Mouse (Mus musculus) liver, embryonic 11.5 days (tissue): ENCODE data around the gene Lpp. TPM values are rescaled to one million over a fixed set of nuclear protein-coding genes. Genes with fewer than 3 reads are reported as not detected.

Experiments
- ATAC-seq: fragments of 200-750 bp; cut with Nextera tagmentation; replicated peaks from 2 replicates; pipeline ENCODE4 v1.8.0; 2017; ENCODE audit warnings: moderate number of reproducible peaks, mild to moderate bottlenecking, moderate TSS enrichment, moderate library complexity; ENCODE audit not compliant: low FRiP score
- DNase-seq: peaks from one replicate; pipeline ENCODE4 v3.0.0-alpha.2; 2017; ENCODE audit warnings: low spot score
- H3K27ac ChIP-seq: fragments of 300-500 bp; sonication (generic); 2 replicates; pipeline ENCODE4 v1.5.1; 2014; ENCODE audit warnings: mild to moderate bottlenecking, low read depth, low read length, control low read depth
- H3K27me3 ChIP-seq: fragments of 300-500 bp; sonication (generic); replicated peaks from 2 replicates; pipeline ENCODE4 v1.6.1; 2014; ENCODE audit warnings: low read length, mixed read lengths; ENCODE audit not compliant: control insufficient read depth, insufficient read depth
- H3K36me3 ChIP-seq: fragments of 300-500 bp; sonication (generic); 2 replicates; pipeline ENCODE4 v1.6.1; 2014; ENCODE audit warnings: mild to moderate bottlenecking, low read length, moderate library complexity, mixed read lengths; ENCODE audit not compliant: control insufficient read depth, insufficient read depth
- H3K4me1 ChIP-seq: fragments of 300-500 bp; sonication (generic); replicated peaks from 2 replicates; pipeline ENCODE4 v1.6.1; 2014; ENCODE audit warnings: low read length, mixed read lengths; ENCODE audit not compliant: control insufficient read depth, insufficient read depth
- H3K4me2 ChIP-seq: fragments of 300-500 bp; sonication (generic); 2 replicates; pipeline ENCODE4 v1.6.1; 2014; ENCODE audit warnings: mild to moderate bottlenecking, control low read depth, moderate library complexity
- H3K4me3 ChIP-seq: fragments of 300-500 bp; sonication (generic); 2 replicates; pipeline ENCODE4 v1.5.1; 2014; ENCODE audit warnings: low read depth, low read length, control low read depth
- H3K9ac ChIP-seq: fragments of 300-500 bp; sonication (generic); 2 replicates; pipeline ENCODE4 v1.6.1; 2014; ENCODE audit warnings: low read depth, low read length, control low read depth
- H3K9me3 ChIP-seq: fragments of 300-500 bp; sonication (generic); 2 replicates; pipeline ENCODE4 v1.6.1; 2016; ENCODE audit warnings: low read length, inconsistent platforms, mixed read lengths; ENCODE audit not compliant: control insufficient read depth
- WGBS: fragments of 180-500 bp; shearing (Covaris S2); extraction: QIAGEN DNeasy Blood & Tissue Kit; methylation state at CpG from one replicate; pipeline ENCODE4 v1.1.7; 2014; 5-methylcytosine and 5-hydroxymethylcytosine counted together
- polyA plus RNA-seq: library from polyadenylated mRNA; unstranded; fragments of >200 nt; fragmentation: Nextera tagmentation; extraction: Ambion mirVana; gene quantifications from 2 replicates; pipeline ENCODE4 v1.2.1, GENCODE M21; 2014

Lpp gene
- polyA plus RNA-seq, 1 experiment from 2014 or later: 21.2 TPM

DNA sequence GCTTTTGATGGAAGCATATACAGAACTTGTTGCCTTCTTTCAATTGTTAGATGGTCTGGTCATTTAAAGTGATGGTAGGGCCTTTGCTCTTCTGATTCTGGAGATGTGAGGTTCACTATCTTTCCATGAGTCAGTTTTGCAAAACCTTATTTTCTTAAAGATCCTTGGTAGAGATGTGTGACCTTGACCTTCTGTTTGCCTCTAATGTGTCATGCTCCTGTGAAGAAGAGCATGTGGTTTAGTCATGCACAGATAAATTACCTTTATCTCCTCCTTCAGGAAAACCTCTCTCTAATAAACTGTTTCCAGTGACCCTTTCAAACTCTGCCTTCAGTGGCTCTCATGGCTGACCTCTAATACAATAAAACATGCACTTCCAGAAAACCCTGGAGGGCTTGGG lies 356.5 kb downstream of the Lpp start:
- ATAC-seq (no peak), DNase-seq (no peak)
- no peaks in the 10 kb centered on the region for H3K9me3 ChIP-seq
- no peaks in the 10 kb centered on the region for H3K4me1 ChIP-seq
- no peak overlapping the region for H3K4me2 ChIP-seq
- H3K27ac ChIP-seq: no peak overlapping the region
- H3K9ac ChIP-seq: no peak overlapping the region
- H3K27me3 ChIP-seq: no peaks in the 10 kb centered on the region
- H3K36me3 ChIP-seq: no peaks in the 10 kb centered on the region
- no peak overlapping the region for H3K4me3 ChIP-seq

DNA sequence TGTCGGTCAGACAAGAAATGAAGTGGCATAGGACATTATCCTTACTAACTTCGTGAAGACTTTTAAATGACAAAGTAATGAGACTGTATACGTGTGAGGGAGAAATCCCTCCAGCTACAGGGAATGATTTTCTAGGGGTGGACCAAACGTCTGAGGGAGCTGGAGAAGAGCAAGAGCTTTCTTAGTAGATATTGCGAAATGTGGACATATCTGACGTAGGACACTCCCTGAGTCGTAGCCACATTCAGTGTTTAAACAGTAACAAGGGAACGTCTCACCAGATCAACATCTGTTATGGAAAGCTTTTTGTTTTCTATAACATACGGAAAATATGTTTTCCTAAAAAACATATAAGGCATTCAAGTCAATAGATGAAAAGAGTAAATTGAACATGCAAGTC lies 362.8 kb downstream of the Lpp start:
- 74% methylated on average over 9 of the region's 9 CpGs for WGBS
- H3K4me1 ChIP-seq: no peaks in the 10 kb centered on the region

DNA sequence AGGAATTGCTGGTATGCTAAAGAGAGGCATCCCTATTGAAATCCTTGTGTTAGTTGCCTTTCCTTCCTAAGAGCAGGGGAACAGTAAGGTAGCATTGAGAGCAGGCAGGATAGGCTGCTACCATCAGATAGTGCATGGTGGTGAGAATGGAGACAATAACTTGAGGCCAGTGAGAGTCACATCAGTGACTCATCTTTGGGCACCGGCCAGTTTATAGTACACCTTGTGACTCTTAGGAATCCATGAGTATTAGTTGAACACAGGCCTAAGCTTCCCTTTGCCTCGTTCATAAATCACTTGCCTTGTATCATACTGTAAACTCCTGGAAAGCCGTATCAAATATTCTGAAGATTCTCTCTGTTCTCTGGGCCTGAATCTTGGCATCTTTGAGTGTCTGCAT lies 372.7 kb downstream of the Lpp start:
- Histone ChIP-seq H3K36me3 (no peaks in the 10 kb centered on the region), H3K4me1 (no peaks in the 10 kb centered on the region), H3K4me2 (no peak overlapping the region), H3K9me3 (no peaks in the 10 kb centered on the region), H3K27me3 (no peaks in the 10 kb centered on the region), H3K4me3 (no peak overlapping the region), H3K9ac (no peak overlapping the region), H3K27ac (no peak overlapping the region)
- DNase-seq (no peak), ATAC-seq (no peak)
- WGBS: 81% methylated on average over 3 of the region's 3 CpGs

More for the DNA sequence above, 362.8 kb downstream of the Lpp start:
- Histone ChIP-seq H3K27me3 (no peaks in the 10 kb centered on the region), H3K4me3 (no peak overlapping the region), H3K36me3 (no peaks in the 10 kb centered on the region), H3K4me2 (no peak overlapping the region), H3K27ac (no peak overlapping the region), H3K9me3 (no peaks in the 10 kb centered on the region), H3K9ac (no peak overlapping the region)
- ATAC-seq (no peak), DNase-seq (no peak)

DNA sequence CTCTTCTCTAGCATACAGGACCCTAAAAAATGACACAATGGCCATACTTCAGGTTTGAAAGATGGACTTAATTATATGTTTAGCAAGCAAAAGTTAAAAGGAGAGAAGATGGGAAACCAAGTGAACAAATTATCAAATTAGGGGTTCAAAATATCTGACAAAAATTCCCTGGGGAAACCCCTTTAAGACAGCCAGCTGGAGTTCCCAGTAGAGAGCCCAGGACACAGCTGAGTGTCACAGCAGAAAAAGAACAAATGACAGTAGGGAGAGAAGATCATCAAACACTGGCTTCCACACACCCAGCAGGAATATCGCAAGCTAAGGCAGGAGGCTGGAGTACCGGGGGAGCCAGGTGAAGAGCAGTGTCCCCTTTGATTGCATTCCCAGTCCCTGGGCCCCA lies 373.3 kb downstream of the Lpp start:
- H3K9me3 ChIP-seq: no peaks in the 10 kb centered on the region
- DNase-seq: no peak
- H3K36me3 ChIP-seq: no peaks in the 10 kb centered on the region
- ATAC-seq: no peak
- H3K4me1 ChIP-seq: no peaks in the 10 kb centered on the region
- H3K9ac ChIP-seq: no peak overlapping the region
- H3K4me3 ChIP-seq: no peak overlapping the region
- H3K4me2 ChIP-seq: no peak overlapping the region
- no peak overlapping the region for H3K27ac ChIP-seq
- no peaks in the 10 kb centered on the region for H3K27me3 ChIP-seq
- 85% methylated on average over 2 of the region's 2 CpGs for WGBS

DNA sequence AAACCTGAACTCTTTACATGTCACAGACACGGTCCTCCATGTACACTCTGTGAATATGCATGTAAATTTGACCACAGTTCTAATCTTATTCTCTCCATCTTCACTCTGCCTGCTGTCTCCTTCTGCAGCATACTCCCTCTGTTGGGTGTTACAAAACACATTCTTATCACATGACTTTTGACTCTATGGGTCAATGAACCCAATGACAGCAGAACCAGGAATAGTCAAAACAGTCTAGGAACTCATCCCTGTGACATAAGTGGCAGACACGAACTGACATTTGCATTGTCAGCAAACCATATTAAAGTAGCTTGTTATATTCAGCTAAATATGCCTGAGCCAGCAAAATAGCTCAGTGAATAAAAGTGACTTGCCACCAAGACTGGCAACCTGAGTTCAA lies 383.7 kb downstream of the Lpp start:
- Histone ChIP-seq H3K27ac (no peak overlapping the region), H3K9me3 (no peaks in the 10 kb centered on the region), H3K4me2 (no peak overlapping the region), H3K9ac (no peak overlapping the region), H3K4me1 (no peaks in the 10 kb centered on the region), H3K36me3 (no peaks in the 10 kb centered on the region), H3K4me3 (no peak overlapping the region), H3K27me3 (no peaks in the 10 kb centered on the region)
- DNase-seq: no peak
- no peak for ATAC-seq
- WGBS: 77% methylated on average over 2 of the region's 2 CpGs

DNA sequence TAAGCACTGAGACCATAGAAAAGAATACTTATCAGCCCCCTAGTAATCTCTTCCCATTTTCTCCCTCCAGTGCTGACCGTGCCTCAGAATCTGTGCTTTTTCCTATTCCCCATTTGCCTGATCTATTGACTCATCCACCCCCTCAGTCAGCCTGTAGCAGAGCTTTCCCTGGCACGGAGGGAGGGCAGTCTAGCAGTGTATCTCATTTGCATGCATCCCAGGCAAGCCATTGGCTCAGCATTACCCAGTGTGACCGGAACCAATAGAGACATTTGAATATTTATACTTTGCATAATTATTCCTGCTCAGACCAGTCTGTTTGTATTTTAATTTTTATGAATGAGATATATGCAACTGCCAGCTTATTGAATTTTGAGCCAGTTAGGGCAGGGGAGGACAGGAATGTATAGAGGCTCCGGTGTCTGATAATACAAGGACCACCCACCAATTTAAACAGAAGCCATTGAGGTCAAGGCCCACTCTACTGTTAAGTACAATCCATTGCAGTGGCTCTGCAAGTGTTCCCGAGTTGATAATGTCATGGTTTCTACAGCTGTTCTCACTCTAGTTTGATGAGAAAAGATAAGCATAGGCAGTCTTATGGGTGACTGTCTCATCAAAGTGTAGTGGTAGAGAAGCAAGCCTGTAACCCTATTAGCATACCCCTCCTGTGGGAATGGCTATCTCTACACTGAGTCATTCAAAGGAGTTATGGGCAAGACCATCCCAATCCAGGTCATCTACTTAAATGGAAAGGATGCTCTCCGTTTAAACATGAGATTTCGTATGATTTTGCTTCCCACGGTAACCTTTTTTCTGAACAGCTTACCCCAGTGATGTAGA lies 385.3 kb downstream of the Lpp start:
- ATAC-seq (no peak), DNase-seq (no peak)
- Histone ChIP-seq H3K27me3 (no peaks in the 10 kb centered on the region), H3K9ac (no peak overlapping the region), H3K4me3 (no peak overlapping the region), H3K4me2 (no peak overlapping the region), H3K27ac (no peak overlapping the region), H3K36me3 (no peaks in the 10 kb centered on the region), H3K4me1 (no peaks in the 10 kb centered on the region), H3K9me3 (no peaks in the 10 kb centered on the region)
- WGBS: 83% methylated on average over 8 of the region's 8 CpGs

DNA sequence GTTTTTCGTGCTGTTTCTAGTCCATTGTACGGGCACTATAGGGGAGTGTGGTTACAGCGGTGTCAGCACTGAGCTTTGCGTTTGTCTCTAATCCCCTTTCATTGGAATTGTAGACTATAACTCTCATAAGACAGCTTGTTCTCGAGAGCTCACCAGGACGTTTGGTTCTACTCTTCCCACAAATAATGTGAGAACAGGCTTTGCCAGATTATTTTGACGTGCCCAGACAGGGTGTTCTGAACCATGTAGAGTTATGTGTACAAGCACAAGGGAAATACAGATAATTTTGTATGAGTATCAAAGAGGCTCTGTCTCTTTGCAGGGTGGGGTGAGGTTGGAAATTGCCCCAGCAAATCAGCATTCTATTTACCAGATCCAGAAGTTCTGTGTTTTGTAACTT lies 387.2 kb downstream of the Lpp start:
- Histone ChIP-seq H3K4me1 (no peaks in the 10 kb centered on the region), H3K27ac (no peak overlapping the region), H3K9me3 (no peaks in the 10 kb centered on the region), H3K36me3 (no peaks in the 10 kb centered on the region), H3K27me3 (no peaks in the 10 kb centered on the region), H3K4me3 (no peak overlapping the region), H3K4me2 (no peak overlapping the region), H3K9ac (no peak overlapping the region)
- no peak for ATAC-seq
- 82% methylated on average over 7 of the region's 7 CpGs for WGBS
- DNase-seq: no peak

DNA sequence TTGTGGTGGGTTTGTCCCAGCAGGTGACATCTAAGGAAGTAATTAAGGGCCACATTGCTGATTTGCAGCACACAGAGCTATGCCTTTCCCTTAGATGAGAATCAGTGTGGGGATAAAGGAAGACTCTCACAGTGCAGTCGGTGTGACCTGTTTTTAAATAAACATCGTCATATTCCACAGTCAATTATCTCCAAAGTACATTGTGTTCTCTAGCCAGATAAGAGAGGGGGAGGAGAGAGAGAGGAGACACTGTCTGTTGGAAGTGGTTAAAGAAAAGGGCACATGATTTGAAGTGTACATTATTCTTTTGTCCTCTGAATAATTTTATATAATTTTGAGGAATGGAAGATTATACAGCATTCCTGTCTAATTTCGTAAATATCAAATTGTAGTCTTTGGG lies 388.6 kb downstream of the Lpp start:
- ATAC-seq (no peak), DNase-seq (no peak)
- no peaks in the 10 kb centered on the region for H3K36me3 ChIP-seq
- WGBS: 48% methylated on average over 3 of the region's 3 CpGs
- no peak overlapping the region for H3K4me3 ChIP-seq
- H3K27ac ChIP-seq: no peak overlapping the region
- H3K27me3 ChIP-seq: no peaks in the 10 kb centered on the region
- no peak overlapping the region for H3K4me2 ChIP-seq
- no peak overlapping the region for H3K9ac ChIP-seq
- no peaks in the 10 kb centered on the region for H3K9me3 ChIP-seq
- no peaks in the 10 kb centered on the region for H3K4me1 ChIP-seq

DNA sequence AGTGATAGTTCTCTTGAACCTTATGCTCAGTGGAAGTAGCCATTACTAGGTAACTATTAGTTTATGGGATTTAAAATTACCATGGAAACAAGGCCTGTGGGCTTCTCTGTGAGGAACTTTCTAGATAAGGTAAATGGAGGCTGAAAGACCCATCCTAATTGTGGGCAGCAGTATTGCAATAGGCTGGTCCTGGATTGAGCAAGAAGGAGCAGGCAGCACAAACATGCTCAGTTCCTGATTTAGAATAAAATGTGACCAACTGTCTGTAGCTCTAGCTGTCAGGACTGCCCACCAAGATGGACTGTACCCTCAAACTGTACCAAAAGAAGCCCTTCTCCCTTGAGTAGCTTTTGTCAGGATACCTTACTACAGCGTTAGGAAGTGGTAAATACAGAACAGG lies 392.3 kb downstream of the Lpp start:
- H3K9ac ChIP-seq: no peak overlapping the region
- ATAC-seq (no peak), DNase-seq (no peak)
- no peak overlapping the region for H3K4me2 ChIP-seq
- H3K27me3 ChIP-seq: no peaks in the 10 kb centered on the region
- 68% methylated on average over 1 of the region's 1 CpGs for WGBS
- no peaks in the 10 kb centered on the region for H3K9me3 ChIP-seq
- H3K27ac ChIP-seq: no peak overlapping the region
- H3K4me1 ChIP-seq: no peaks in the 10 kb centered on the region
- H3K4me3 ChIP-seq: no peak overlapping the region
- H3K36me3 ChIP-seq: no peaks in the 10 kb centered on the region
